ENCODE assay signal across 10 mouse cellular contexts in the genomic region with DNA sequence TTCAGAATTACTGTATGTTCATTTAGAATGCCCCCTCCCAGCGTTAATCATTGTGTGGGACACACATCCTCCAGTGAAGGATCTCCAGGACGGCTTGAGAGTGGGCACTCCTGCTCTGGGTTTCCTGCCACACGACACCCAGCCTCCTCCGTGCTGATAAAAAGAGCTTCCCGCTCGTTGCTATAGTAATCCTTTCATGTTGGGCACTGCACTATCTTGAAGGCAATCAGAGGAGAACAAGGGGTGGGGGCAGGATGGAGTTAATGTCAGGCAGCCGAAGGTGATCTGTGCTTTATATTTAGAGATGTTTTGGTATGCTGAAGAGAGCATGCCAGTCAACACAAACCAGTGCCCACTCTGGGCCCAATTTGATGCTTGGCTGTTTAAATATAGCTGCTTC.
DNase-seq lines count a peak whose midpoint lies in the region; ATAC-seq and TF ChIP-seq lines count a peak whose summit lies in the region.
"Had no signal": no experiment of that assay in that cellular context is flagged by ENCODE, and none has a peak within 500 bp of the region (broad histone marks: within the 10 kb centered on the region; RNA-seq: fewer than 3 reads in every experiment).

No protein-coding gene starts in this region.

- intact Hi-C loops in heart, postnatal 36 days (cut with DNase I) = no loop called here

- no peak for TF ChIP-seq CTCF in midbrain, postnatal 0 days (IDR thresholded peaks at IDR 0.05)

- no peaks in the 10 kb centered on the region for H3K27me3 ChIP-seq in hindbrain, embryonic 14.5 days (ENCODE audit: control insufficient read depth, insufficient read depth, low read length)
- H3K27me3 ChIP-seq in midbrain, postnatal 0 days (ENCODE audit: insufficient read depth, low read length) = no peaks in the 10 kb centered on the region

- DNase-seq in CD4-positive, CD25-positive, alpha-beta regulatory T cell, adult 2 months (ENCODE audit: low read depth, low spot score) = peak; percentile 22
- DNase-seq in brain, adult 2 months (ENCODE audit: low read depth, low spot score) = peak; percentile 86
- no peak for DNase-seq in hindbrain, embryonic 14.5 days (ENCODE audit: low spot score)
- peak; percentile 43 for DNase-seq in midbrain, postnatal 0 days (ENCODE audit: low spot score)
- DNase-seq in adrenal gland, adult 2 months = no peak
- DNase-seq in heart, postnatal 36 days = no peak
- no peak for DNase-seq in ovary, postnatal 10 days (ENCODE audit: low spot score)
- DNase-seq: lung, postnatal 36 days; retina, postnatal 1 day had no signal

- H3K4me1 ChIP-seq in hindbrain, embryonic 14.5 days (replicated peaks; ENCODE audit: control insufficient read depth, insufficient read depth, low read length) = peaks cover 35% of the 10 kb centered on the region
- peaks cover 13% of the 10 kb centered on the region for H3K4me1 ChIP-seq in midbrain, postnatal 0 days (ENCODE audit: insufficient read depth, low read length)

- WGBS in hindbrain, embryonic 14.5 days = 9% methylated on average over 7 of the region's 7 CpGs
- 12% methylated on average over 7 of the region's 7 CpGs for WGBS in midbrain, postnatal 0 days

- ATAC-seq in CD4-positive, CD25-positive, alpha-beta regulatory T cell, adult 4 months = no peak
- 0 out of 2 replicates have a peak, but pooled peaks have one; percentile 46 for ATAC-seq in hindbrain, embryonic 14.5 days (ENCODE audit: low FRiP score)
- no peak for ATAC-seq in midbrain, postnatal 0 days (ENCODE audit: low FRiP score)

- peak overlapping the region; percentile 28; the same call in 1 of the 2 replicates for H3K9ac ChIP-seq in hindbrain, embryonic 14.5 days
- 0 out of 2 replicates have a peak overlapping the region, but pooled peaks have one; percentile 19 for H3K9ac ChIP-seq in midbrain, postnatal 0 days (replicated peaks; ENCODE audit: low read length, poor library complexity, severe bottlenecking)

- H3K9me3 ChIP-seq in hindbrain, embryonic 14.5 days (ENCODE audit: control insufficient read depth, low read length) = no peaks in the 10 kb centered on the region
- H3K9me3 ChIP-seq in midbrain, postnatal 0 days (ENCODE audit: low read length) = no peaks in the 10 kb centered on the region

- no peak overlapping the region for H3K4me2 ChIP-seq in hindbrain, embryonic 14.5 days (replicated peaks)
- no peak overlapping the region for H3K4me2 ChIP-seq in midbrain, postnatal 0 days (ENCODE audit: low read depth, low read length, poor library complexity, severe bottlenecking)

- peak overlapping the region; percentile 68 for H3K27ac ChIP-seq in hindbrain, embryonic 14.5 days
- peak overlapping the region; percentile 55 for H3K27ac ChIP-seq in midbrain, postnatal 0 days (ENCODE audit: low read depth, low read length)

- no peak overlapping the region for H3K4me3 ChIP-seq in hindbrain, embryonic 14.5 days (replicated peaks; ENCODE audit: low read length)
- H3K4me3 ChIP-seq in midbrain, postnatal 0 days (ENCODE audit: low read depth, low read length) = no peak overlapping the region

- no peaks in the 10 kb centered on the region for H3K36me3 ChIP-seq in hindbrain, embryonic 14.5 days (replicated peaks; ENCODE audit: control insufficient read depth, insufficient read depth)
- no peaks in the 10 kb centered on the region for H3K36me3 ChIP-seq in midbrain, postnatal 0 days (ENCODE audit: insufficient read depth, low read length)

Comparison
In these comparisons a context has a peak if more than half of its experiments do, and no peak if none do; other contexts are left out.
1. DNase-seq: peak in CD4-positive, CD25-positive, alpha-beta regulatory T cell, adult 2 months (single experiment), brain, adult 2 months (single experiment) and midbrain, postnatal 0 days (single experiment); none in hindbrain, embryonic 14.5 days (single experiment), adrenal gland, adult 2 months (single experiment), heart, postnatal 36 days (0 of 2) and ovary, postnatal 10 days (single experiment).